Mouse (Mus musculus): Measurements from ENCODE around the gene Gria2. TPM values are rescaled to one million over a fixed set of nuclear protein-coding genes. Genes with fewer than 3 reads are reported as not detected.

Gene Gria2
- polyA plus RNA-seq (2015; fragmentation: Nextera tagmentation; extraction: Ambion mirVana): 2.4 TPM in 2 replicates

DNA sequence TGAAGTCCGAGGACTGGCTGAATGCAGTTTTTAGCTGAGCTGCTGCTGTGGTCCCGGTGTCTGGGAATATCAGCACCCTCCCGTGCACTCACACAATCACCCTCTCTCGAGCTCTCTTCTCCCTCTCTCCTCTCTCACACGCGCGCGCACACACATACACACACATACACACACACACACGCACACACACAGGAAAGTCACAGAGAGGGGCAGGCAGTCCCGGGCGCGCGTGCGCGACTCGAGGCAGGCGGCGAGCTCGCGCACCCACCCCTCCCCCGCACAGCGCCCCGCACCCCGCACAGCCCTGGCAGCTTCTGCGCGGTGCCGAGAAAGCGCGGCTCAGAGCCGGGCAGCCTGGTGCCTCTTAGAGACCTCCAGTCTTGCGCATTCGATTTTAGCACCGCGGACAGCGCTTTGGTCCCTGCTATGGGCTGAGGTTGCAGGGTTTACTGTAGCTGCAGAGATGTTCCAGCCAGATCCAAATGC lies at the start of gene Gria2:
Gene Gria2, minus strand, starts transcription at position 240 of the 486 bp plus-strand sequence.
- Histone ChIP-seq H3K4me2 (replicated peaks) (peak within 1 kb of the TSS; percentile 92), H3K4me1 (replicated peaks) (peaks cover 11% of the 10 kb centered on the region; the same call in 1 of the 2 replicates), H3K27me3 (replicated peaks) (peaks cover 19% of the 10 kb centered on the region), H3K9me3 (no peaks in the 10 kb centered on the region), H3K27ac (no peak within 1 kb of the TSS), H3K4me3 (replicated peaks) (peak within 1 kb of the TSS; percentile 38), H3K36me3 (no peaks in the 10 kb centered on the region), H3K9ac (no peak within 1 kb of the TSS)
- ATAC-seq: peak; percentile 94
- WGBS: under 1% methylated on average over 35 of the region's 35 CpGs

DNA sequence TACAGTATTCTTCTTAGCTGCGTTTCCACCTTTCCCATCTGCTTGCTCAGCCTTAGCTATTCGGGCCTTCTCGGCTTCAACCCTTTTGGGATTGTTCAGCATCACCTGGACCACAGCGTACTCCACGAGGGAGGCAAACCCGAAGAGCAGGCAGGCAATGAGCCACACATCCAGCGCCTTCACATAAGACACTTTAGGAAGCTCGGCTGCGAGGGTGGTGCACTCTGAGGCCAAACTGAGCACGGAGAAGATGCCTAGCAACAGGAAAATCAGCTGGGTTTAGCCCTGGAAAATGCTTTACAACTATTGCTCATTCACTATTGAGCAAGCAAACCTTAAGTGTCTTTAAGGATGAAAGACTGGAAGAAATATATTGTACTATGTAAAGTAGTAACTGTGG lies 48.3 kb upstream of the Gria2 start:
- no peaks in the 10 kb centered on the region for H3K4me1 ChIP-seq (replicated peaks)
- H3K27ac ChIP-seq: no peak overlapping the region
- H3K4me2 ChIP-seq (replicated peaks): no peak overlapping the region
- no peaks in the 10 kb centered on the region for H3K36me3 ChIP-seq
- whole genome bisulfite sequencing: 78% methylated on average over 10 of the region's 10 CpGs
- ATAC-seq: no peak
- no peak overlapping the region for H3K4me3 ChIP-seq (replicated peaks)
- H3K27me3 ChIP-seq (replicated peaks): no peaks in the 10 kb centered on the region
- no peak overlapping the region for H3K9ac ChIP-seq
- no peaks in the 10 kb centered on the region for H3K9me3 ChIP-seq

DNA sequence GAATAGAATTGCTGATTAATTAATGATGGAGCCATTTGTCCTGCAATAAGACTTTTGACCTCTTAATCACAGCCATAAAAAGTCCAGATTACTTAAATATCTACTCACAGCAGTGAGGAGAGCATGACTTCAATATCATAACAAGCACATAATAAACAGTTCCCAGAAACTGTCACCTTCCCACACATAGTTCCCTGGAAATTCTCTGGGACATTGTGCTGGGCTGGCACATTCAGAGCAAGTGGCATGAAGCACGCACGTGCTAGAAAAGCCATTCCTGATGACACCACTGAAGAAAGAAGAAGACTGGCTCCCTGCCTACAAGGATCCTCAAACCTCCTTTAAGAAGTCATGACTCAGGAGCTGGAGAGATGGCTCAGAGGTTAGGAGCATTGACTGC lies 43.0 kb upstream of the Gria2 start:
- no peaks in the 10 kb centered on the region for H3K36me3 ChIP-seq
- no peaks in the 10 kb centered on the region for H3K9me3 ChIP-seq
- H3K4me2 ChIP-seq (replicated peaks): no peak overlapping the region
- no peak overlapping the region for H3K27ac ChIP-seq
- 74% methylated on average over 2 of the region's 2 CpGs for WGBS
- no peaks in the 10 kb centered on the region for H3K27me3 ChIP-seq (replicated peaks)
- H3K9ac ChIP-seq: no peak overlapping the region
- peak; percentile 58; the same call in 1 of the 2 replicates for ATAC-seq
- no peak overlapping the region for H3K4me3 ChIP-seq (replicated peaks)
- no peaks in the 10 kb centered on the region for H3K4me1 ChIP-seq (replicated peaks)

DNA sequence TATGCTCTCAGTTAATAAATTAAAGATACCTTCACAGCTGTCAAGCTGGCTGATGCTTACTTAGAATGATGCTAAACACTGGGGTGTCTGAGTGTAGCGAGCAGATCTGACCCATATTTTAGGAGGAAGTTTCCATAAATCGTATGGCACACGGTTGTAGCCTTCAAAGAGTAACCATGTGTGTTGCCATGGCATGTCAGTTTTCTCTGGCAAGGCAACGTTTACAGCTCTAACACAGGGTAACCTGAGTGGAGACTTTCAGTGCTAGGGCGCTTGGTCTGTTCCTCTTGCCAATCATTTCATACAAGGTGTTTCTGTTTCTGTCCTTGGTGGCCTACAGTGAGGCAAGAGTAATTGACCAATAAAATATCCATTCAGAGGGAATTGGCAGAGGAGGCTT lies 37.2 kb upstream of the Gria2 start:
- WGBS: 72% methylated on average over 5 of the region's 5 CpGs
- Histone ChIP-seq H3K27me3 (replicated peaks) (no peaks in the 10 kb centered on the region), H3K9me3 (no peaks in the 10 kb centered on the region), H3K9ac (no peak overlapping the region), H3K4me3 (replicated peaks) (no peak overlapping the region), H3K36me3 (no peaks in the 10 kb centered on the region), H3K4me1 (replicated peaks) (no peaks in the 10 kb centered on the region), H3K27ac (no peak overlapping the region), H3K4me2 (replicated peaks) (no peak overlapping the region)
- no peak for ATAC-seq

DNA sequence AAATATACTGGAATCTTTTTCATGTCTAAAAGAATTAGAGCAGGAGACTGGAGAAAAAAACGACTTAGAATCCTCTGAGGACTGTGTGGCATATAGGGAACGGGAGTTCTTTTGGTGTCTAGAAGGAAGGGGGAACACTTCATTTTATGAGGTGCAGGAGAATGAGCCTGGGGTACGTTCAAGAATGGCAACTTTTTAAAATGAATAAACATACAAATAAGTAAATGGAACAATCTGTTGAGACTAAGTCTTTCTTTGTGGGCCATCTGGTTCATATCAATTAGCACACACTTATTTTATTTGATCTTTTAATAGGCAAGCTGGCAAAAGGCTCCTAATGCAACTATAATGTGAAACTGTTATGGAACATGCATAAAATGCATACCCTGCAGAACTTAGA lies 34.9 kb upstream of the Gria2 start:
- Histone ChIP-seq H3K4me1 (replicated peaks) (no peaks in the 10 kb centered on the region), H3K27ac (no peak overlapping the region), H3K9ac (no peak overlapping the region), H3K9me3 (no peaks in the 10 kb centered on the region), H3K27me3 (replicated peaks) (no peaks in the 10 kb centered on the region), H3K4me3 (replicated peaks) (no peak overlapping the region), H3K36me3 (no peaks in the 10 kb centered on the region), H3K4me2 (replicated peaks) (no peak overlapping the region)
- no peak for ATAC-seq
- WGBS: 40% methylated on average over 3 of the region's 3 CpGs

- ATAC-seq: no peak
- Histone ChIP-seq H3K4me2 (replicated peaks) (no peak overlapping the region), H3K27me3 (replicated peaks) (no peaks in the 10 kb centered on the region), H3K27ac (no peak overlapping the region), H3K9me3 (no peaks in the 10 kb centered on the region), H3K4me1 (replicated peaks) (no peaks in the 10 kb centered on the region), H3K36me3 (no peaks in the 10 kb centered on the region), H3K4me3 (replicated peaks) (no peak overlapping the region), H3K9ac (no peak overlapping the region)
- WGBS: 82% methylated on average over 1 of the region's 1 CpGs
Measured at GRCm38 (mm10) chr3:80823975-80824374, 21.3 kb upstream of the Gria2 start.

DNA sequence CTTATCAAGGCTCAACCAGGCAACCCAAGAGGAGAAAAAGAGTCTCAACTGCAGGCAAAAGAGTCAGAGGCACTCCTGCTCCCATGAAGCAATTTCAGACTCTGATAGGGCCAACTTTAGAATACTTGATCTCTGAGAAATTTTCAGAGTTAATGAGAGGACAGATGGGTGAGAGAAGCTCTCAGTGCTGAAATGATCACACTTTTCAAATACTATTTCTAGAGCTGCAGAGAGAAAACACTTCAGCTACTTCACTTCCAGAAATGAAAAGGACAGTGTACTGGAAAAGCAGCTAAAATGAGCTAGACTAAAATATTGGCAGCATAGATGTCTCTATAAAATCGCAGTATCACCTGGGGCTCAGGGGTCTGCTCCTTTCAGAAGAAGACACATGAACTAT lies 16.0 kb upstream of the Gria2 start:
- H3K9ac ChIP-seq: no peak overlapping the region
- ATAC-seq: no peak
- H3K9me3 ChIP-seq: no peaks in the 10 kb centered on the region
- H3K27me3 ChIP-seq (replicated peaks): no peaks in the 10 kb centered on the region
- H3K4me1 ChIP-seq (replicated peaks): no peaks in the 10 kb centered on the region
- no peak overlapping the region for H3K27ac ChIP-seq
- no peaks in the 10 kb centered on the region for H3K36me3 ChIP-seq
- H3K4me2 ChIP-seq (replicated peaks): no peak overlapping the region
- H3K4me3 ChIP-seq (replicated peaks): no peak overlapping the region
- WGBS: 95% methylated on average over 1 of the region's 1 CpGs

GRCm38 (mm10) chr3:80813734-80814133 lies 11.1 kb upstream of the Gria2 start:
- no peak for ATAC-seq
- Histone ChIP-seq H3K27ac (no peak overlapping the region), H3K36me3 (no peaks in the 10 kb centered on the region), H3K9me3 (no peaks in the 10 kb centered on the region), H3K9ac (no peak overlapping the region), H3K4me2 (replicated peaks) (no peak overlapping the region), H3K4me3 (replicated peaks) (no peak overlapping the region), H3K27me3 (replicated peaks) (no peaks in the 10 kb centered on the region), H3K4me1 (replicated peaks) (no peaks in the 10 kb centered on the region)

- no peaks in the 10 kb centered on the region for H3K4me1 ChIP-seq (replicated peaks)
- no peaks in the 10 kb centered on the region for H3K27me3 ChIP-seq (replicated peaks)
- H3K9ac ChIP-seq: no peak overlapping the region
- no peaks in the 10 kb centered on the region for H3K36me3 ChIP-seq
- H3K4me2 ChIP-seq (replicated peaks): no peak overlapping the region
- no peaks in the 10 kb centered on the region for H3K9me3 ChIP-seq
- ATAC-seq: no peak
- H3K4me3 ChIP-seq (replicated peaks): no peak overlapping the region
- no peak overlapping the region for H3K27ac ChIP-seq
- 86% methylated on average over 3 of the region's 3 CpGs for WGBS
Measured at GRCm38 (mm10) chr3:80812237-80812636, 9.6 kb upstream of the Gria2 start.

DNA sequence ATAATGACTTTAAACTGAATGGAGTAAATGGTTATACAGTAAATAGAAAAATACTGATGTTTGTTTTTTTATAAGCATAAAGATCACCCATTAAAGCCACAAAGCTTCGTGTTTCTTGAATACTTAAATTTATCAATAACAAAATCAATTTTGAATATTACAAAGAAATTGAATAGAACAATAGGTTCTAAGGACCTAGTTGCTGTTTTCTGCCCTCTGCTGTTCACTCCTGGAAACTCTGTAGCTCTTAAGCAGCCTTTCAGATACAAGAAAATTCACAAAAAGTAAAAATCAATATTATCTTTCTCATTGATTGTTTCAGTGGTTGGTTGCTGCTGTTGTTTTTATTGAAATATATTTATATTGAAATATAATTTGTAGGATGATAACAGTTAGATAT lies 2.7 kb upstream of the Gria2 start:
- Histone ChIP-seq H3K4me3 (replicated peaks) (no peak overlapping the region), H3K36me3 (no peaks in the 10 kb centered on the region), H3K27me3 (replicated peaks) (peaks cover 19% of the 10 kb centered on the region), H3K4me2 (replicated peaks) (no peak overlapping the region), H3K9me3 (no peaks in the 10 kb centered on the region), H3K9ac (no peak overlapping the region), H3K27ac (no peak overlapping the region), H3K4me1 (replicated peaks) (peaks cover 11% of the 10 kb centered on the region; the same call in 1 of the 2 replicates)
- WGBS: 13% methylated on average over 1 of the region's 1 CpGs
- no peak for ATAC-seq

DNA sequence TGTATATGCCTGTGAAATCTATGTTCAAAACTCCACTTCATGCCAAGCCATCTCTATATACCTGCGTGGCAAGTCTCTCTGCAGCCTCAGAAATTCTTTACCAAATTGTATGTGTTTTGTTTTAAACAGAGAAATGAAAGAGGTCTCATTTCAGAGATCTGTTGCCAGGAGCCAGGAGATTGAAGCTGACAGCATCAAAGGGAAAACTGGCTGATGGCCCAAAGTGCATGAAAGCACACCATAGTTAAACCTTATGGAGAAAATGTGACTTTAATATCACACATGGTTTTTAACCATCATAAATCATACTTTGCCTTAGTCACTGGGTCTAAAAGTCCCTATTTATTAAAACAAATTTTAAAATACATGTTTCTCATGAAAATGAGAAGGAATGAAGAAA lies 1.2 kb upstream of the Gria2 start:
- H3K4me2 ChIP-seq (replicated peaks): no peak overlapping the region
- H3K9ac ChIP-seq: no peak overlapping the region
- WGBS: 71% methylated on average over 1 of the region's 1 CpGs
- H3K27me3 ChIP-seq (replicated peaks): peaks cover 19% of the 10 kb centered on the region
- H3K4me3 ChIP-seq (replicated peaks): no peak overlapping the region
- H3K9me3 ChIP-seq: no peaks in the 10 kb centered on the region
- no peaks in the 10 kb centered on the region for H3K36me3 ChIP-seq
- H3K4me1 ChIP-seq (replicated peaks): peaks cover 11% of the 10 kb centered on the region; the same call in 1 of the 2 replicates
- no peak for ATAC-seq
- no peak overlapping the region for H3K27ac ChIP-seq

- H3K4me3 ChIP-seq (replicated peaks): no peak overlapping the region
- ATAC-seq: peak; percentile 48
- no peak overlapping the region for H3K27ac ChIP-seq
- 61% methylated on average over 8 of the region's 8 CpGs for WGBS
- no peaks in the 10 kb centered on the region for H3K9me3 ChIP-seq
- peaks cover 19% of the 10 kb centered on the region for H3K27me3 ChIP-seq (replicated peaks)
- peaks cover 11% of the 10 kb centered on the region; the same call in 1 of the 2 replicates for H3K4me1 ChIP-seq (replicated peaks)
- no peak overlapping the region for H3K9ac ChIP-seq
- peak overlapping the region; percentile 92 for H3K4me2 ChIP-seq (replicated peaks)
- no peaks in the 10 kb centered on the region for H3K36me3 ChIP-seq
Measured at GRCm38 (mm10) chr3:80803211-80803610, 576 bp upstream of the Gria2 start.

DNA sequence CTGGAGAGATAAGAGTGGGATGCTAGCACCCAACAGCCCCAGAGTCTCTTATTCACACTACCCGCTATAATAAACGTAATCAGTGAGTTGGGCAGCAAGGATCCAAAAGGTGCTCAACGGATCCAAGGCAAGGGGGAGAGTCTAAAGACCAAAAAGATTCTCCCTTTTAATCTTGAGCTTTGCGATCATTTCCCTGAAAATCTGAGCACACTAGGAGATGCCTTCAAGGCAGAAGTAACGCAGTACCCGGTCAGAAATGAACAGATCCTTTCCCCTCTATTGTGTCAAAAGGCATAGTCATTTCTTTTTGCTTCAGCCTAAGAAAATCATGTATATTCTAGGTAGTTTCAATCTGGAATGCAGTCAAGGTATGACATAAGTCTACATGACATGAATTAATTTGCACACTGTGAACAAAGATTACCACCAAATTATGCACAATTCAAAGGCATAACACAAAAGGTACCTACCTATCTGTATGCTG lies 766 bp downstream of the Gria2 start:
- Histone ChIP-seq H3K4me3 (replicated peaks) (no peak overlapping the region), H3K4me2 (replicated peaks) (no peak overlapping the region)

More for the DNA sequence above, 766 bp downstream of the Gria2 start:
- 24% methylated on average over 6 of the region's 6 CpGs for WGBS
- no peak for ATAC-seq
- Histone ChIP-seq H3K9ac (no peak overlapping the region), H3K4me1 (replicated peaks) (peaks cover 11% of the 10 kb centered on the region; the same call in 1 of the 2 replicates), H3K27me3 (replicated peaks) (peaks cover 19% of the 10 kb centered on the region), H3K36me3 (no peaks in the 10 kb centered on the region), H3K9me3 (no peaks in the 10 kb centered on the region), H3K27ac (no peak overlapping the region)

Measured in intestine, embryonic 15.5 days (tissue).